Mouse (Mus musculus): ENCODE measurements at regions not wholly inside any gene's neighbourhood (a gene's known extent, or its start where the extent isn't known, plus 50 kb on each side); places are given as distances from the start of the nearest gene placed in this dataset.

GRCm38 (mm10) chr6:89248574-89248973 lies 113.8 kb downstream of the Plxna1 start:
- DNase-seq (ENCODE audit: low spot score in 2 of 2), result peak in 1 of 2 experiments; percentile 1

- no peak for DNase-seq (ENCODE audit: low spot score in 2 of 2)
Measured at GRCm38 (mm10) chr6:89249303-89249702, 113.1 kb downstream of the Plxna1 start.

- DNase-seq (ENCODE audit: low spot score in 2 of 2), result no peak
Measured at GRCm38 (mm10) chr6:89251641-89252040, 110.8 kb downstream of the Plxna1 start.

- no peak for DNase-seq (ENCODE audit: low spot score in 2 of 2)
Measured at GRCm38 (mm10) chr6:89256022-89256421, 106.4 kb downstream of the Plxna1 start.

GRCm38 (mm10) chr6:89256630-89257292 lies 105.7 kb downstream of the Plxna1 start:
- no peak for DNase-seq (ENCODE audit: low spot score in 2 of 2)

GRCm38 (mm10) chr6:89257416-89257815 lies 105.0 kb downstream of the Plxna1 start:
- DNase-seq (ENCODE audit: low spot score in 2 of 2), result no peak

- no peak for DNase-seq (ENCODE audit: low spot score in 2 of 2)
Measured at GRCm38 (mm10) chr6:89258140-89258539, 104.3 kb downstream of the Plxna1 start.

GRCm38 (mm10) chr6:89259406-89259994 lies 102.9 kb downstream of the Plxna1 start:
- no peak for DNase-seq (ENCODE audit: low spot score in 2 of 2)

GRCm38 (mm10) chr6:89262958-89263357 lies 99.5 kb downstream of the Plxna1 start:
- DNase-seq (ENCODE audit: low spot score in 2 of 2), result no peak

- DNase-seq (ENCODE audit: low spot score in 2 of 2), result no peak
Measured at GRCm38 (mm10) chr6:89265296-89265695, 97.1 kb downstream of the Plxna1 start.

Measured in gastrocnemius, adult 8-10 months (tissue).